Mouse (Mus musculus) embryonic facial prominence, embryonic 13.5 days (tissue): ENCODE results near the gene C1qbp. TPM values are rescaled to one million over a fixed set of nuclear protein-coding genes. Genes with fewer than 3 reads are reported as not detected.

Source experiments
- ATAC-seq: fragments of 200-750 bp; cut with Nextera tagmentation; 2 replicates; pipeline ENCODE4 v1.8.0; 2017; ENCODE audit warnings: low read depth; ENCODE audit not compliant: insufficient number of reproducible peaks, insufficient read depth, low FRiP score, low TSS enrichment
- H3K27ac ChIP-seq: fragments of 300-500 bp; sonication (generic); 2 replicates; pipeline ENCODE4 v1.5.1; 2015; ENCODE audit warnings: moderate library complexity, mild to moderate bottlenecking, inconsistent platforms
- H3K27me3 ChIP-seq: fragments of 300-500 bp; sonication (generic); 2 replicates; pipeline ENCODE4 v1.6.1; 2015; ENCODE audit warnings: mild to moderate bottlenecking, inconsistent platforms
- H3K36me3 ChIP-seq: fragments of 300-500 bp; sonication (generic); 2 replicates; pipeline ENCODE4 v1.6.1; 2015; ENCODE audit warnings: mild to moderate bottlenecking, inconsistent platforms
- H3K4me1 ChIP-seq: fragments of 300-500 bp; sonication (generic); 2 replicates; pipeline ENCODE4 v1.6.1; 2015; ENCODE audit warnings: inconsistent platforms
- H3K4me2 ChIP-seq: fragments of 300-500 bp; sonication (generic); 2 replicates; pipeline ENCODE4 v1.6.1; 2015; ENCODE audit warnings: moderate library complexity, mild to moderate bottlenecking, inconsistent platforms
- H3K4me3 ChIP-seq: fragments of 300-500 bp; sonication (generic); 2 replicates; pipeline ENCODE4 v1.5.1; 2015; ENCODE audit warnings: mild to moderate bottlenecking, inconsistent platforms
- H3K9ac ChIP-seq: fragments of 300-500 bp; sonication (generic); 2 replicates; pipeline ENCODE4 v1.6.1; 2015; ENCODE audit warnings: mild to moderate bottlenecking, inconsistent platforms
- H3K9me3 ChIP-seq: fragments of 300-500 bp; sonication (generic); 2 replicates; pipeline ENCODE4 v1.6.1; 2016; ENCODE audit warnings: inconsistent platforms
- WGBS: fragments of 180-500 bp; shearing (Covaris S2); methylation state at CpG from one replicate; pipeline ENCODE4 v1.1.7; 2015; ENCODE audit warnings: mixed read lengths; 5-methylcytosine and 5-hydroxymethylcytosine counted together
- polyA plus RNA-seq: library from polyadenylated mRNA; unstranded; fragments of >200 nt; fragmentation: Nextera tagmentation; extraction: Ambion mirVana; gene quantifications from 2 replicates; pipeline ENCODE4 v1.2.1, GENCODE M21; 2015

Gene C1qbp
- polyA plus RNA-seq, 1 experiment from 2014 or later, result 254 TPM

GRCm38 (mm10) chr11:70972586-70972985, 10.2 kb downstream of the C1qbp start:
- Histone ChIP-seq H3K36me3 (peaks cover 49% of the 10 kb centered on the region), H3K4me3 (no peak overlapping the region), H3K27ac (no peak overlapping the region), H3K9ac (no peak overlapping the region), H3K4me2 (no peak overlapping the region), H3K27me3 (no peaks in the 10 kb centered on the region), H3K9me3 (no peaks in the 10 kb centered on the region), H3K4me1 (peaks cover 13% of the 10 kb centered on the region)
- no peak for ATAC-seq
- 65% methylated on average over 1 of the region's 1 CpGs for WGBS

- 16% methylated on average over 24 of the region's 24 CpGs for WGBS
- peak overlapping the region; percentile 92 for H3K4me3 ChIP-seq
- no peaks in the 10 kb centered on the region for H3K9me3 ChIP-seq
- peak overlapping the region; percentile 92 for H3K27ac ChIP-seq
- H3K36me3 ChIP-seq, result peaks cover 42% of the 10 kb centered on the region
- H3K9ac ChIP-seq, result peak overlapping the region; percentile 76
- H3K4me1 ChIP-seq, result peaks cover 13% of the 10 kb centered on the region
- H3K27me3 ChIP-seq, result no peaks in the 10 kb centered on the region
- ATAC-seq, result no peak
- H3K4me2 ChIP-seq, result peak overlapping the region; percentile 74
These were observed 12.0 kb downstream of the C1qbp start for GRCm38 (mm10) chr11:70970560-70971540.

DNA sequence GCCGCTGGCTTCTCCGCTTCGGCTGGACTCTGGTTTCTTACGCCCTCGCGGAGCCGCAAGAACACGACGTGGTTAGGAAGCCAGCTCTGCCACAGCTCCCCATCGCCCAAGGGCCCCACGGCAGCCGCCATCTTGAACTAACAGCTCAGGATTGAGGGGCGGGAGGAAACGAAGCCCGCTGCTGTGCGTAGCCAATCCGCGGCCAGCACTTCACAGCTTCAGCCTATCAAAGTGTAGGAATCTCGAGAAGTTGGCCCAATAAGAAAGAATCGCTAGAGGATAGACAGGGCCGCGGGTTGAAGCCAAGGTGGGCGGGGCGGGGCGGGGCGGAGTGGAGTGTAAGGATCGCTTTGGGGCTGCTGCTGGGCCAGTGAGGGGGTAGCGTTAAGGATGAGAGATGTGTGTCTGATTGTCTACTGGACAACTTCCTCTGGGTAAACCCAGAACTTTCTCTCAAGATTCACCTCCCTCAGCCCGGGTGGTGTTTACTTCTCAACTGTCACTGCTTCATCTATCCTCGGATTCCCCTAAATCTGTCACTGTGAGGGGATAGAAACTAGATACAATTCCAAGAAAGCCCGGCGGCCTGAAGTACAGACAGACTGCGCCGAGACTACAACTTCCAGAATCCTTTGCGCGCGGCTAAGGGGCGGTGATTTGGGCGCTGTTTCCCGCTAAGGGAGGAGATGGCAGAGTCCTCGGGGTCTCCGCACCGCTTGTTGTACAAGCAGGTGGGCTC, 12.8 kb downstream of the C1qbp start, which contains the start of the genes Nup88 and Rpain:
Nup88 (minus strand) TSS at position 153 of the 739 bp plus-strand sequence.
Rpain (plus strand) TSS at position 393 of the 739 bp plus-strand sequence.
- no peaks in the 10 kb centered on the region for H3K27me3 ChIP-seq
- H3K4me2 ChIP-seq, result peak within 1 kb of the TSS; percentile 78
- no peaks in the 10 kb centered on the region for H3K9me3 ChIP-seq
- under 1% methylated on average over 43 of the region's 43 CpGs for WGBS
- ATAC-seq, result peak; percentile 96
- peak within 1 kb of the TSS; percentile 92 for H3K27ac ChIP-seq
- H3K36me3 ChIP-seq, result peaks cover 43% of the 10 kb centered on the region
- H3K9ac ChIP-seq, result peak within 1 kb of the TSS; percentile 95
- peaks cover 13% of the 10 kb centered on the region for H3K4me1 ChIP-seq
- peak within 1 kb of the TSS; percentile 92 for H3K4me3 ChIP-seq

DNA sequence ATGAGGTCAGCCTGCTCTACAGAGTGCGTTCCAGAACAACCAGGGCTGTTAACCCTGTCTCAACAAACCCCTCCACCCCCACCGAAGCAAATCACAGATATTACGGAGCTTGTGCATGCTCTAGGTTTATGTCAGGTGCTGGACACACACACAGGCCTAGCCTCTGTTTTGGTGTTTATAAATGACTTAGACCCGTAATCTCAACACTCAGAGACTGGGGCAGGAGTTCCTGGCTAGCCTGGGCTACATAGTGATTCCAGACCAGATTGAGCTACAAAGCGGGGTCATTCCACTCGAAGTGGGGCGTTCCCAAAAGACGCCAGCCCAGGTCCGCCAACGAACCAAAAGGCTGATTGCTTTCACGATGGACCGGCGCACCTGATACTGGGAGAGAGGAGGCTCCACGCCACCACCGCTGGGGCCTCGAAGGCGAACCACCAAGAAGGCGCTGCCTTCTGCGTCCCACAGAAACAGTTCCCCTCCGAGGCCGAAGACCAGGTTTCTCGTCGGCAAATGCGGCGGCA, 13.5 kb downstream of the C1qbp start:
- Histone ChIP-seq H3K4me1 (peaks cover 13% of the 10 kb centered on the region), H3K4me2 (peak overlapping the region; percentile 78), H3K36me3 (peaks cover 43% of the 10 kb centered on the region), H3K27ac (peak overlapping the region; percentile 92), H3K9me3 (no peaks in the 10 kb centered on the region), H3K4me3 (peak overlapping the region; percentile 92), H3K9ac (peak overlapping the region; percentile 95), H3K27me3 (no peaks in the 10 kb centered on the region)
- under 1% methylated on average over 25 of the region's 25 CpGs for WGBS
- ATAC-seq, result no peak

- WGBS, result 75% methylated on average over 4 of the region's 4 CpGs
- no peak overlapping the region for H3K4me3 ChIP-seq
- peaks cover 71% of the 10 kb centered on the region for H3K36me3 ChIP-seq
- no peaks in the 10 kb centered on the region for H3K9me3 ChIP-seq
- no peak for ATAC-seq
- no peak overlapping the region for H3K27ac ChIP-seq
- H3K4me2 ChIP-seq, result no peak overlapping the region
- peaks cover 9% of the 10 kb centered on the region for H3K4me1 ChIP-seq
- H3K9ac ChIP-seq, result no peak overlapping the region
- no peaks in the 10 kb centered on the region for H3K27me3 ChIP-seq
These were observed 18.5 kb downstream of the C1qbp start for GRCm38 (mm10) chr11:70964222-70964907.

GRCm38 (mm10) chr11:70960786-70961554, 21.9 kb downstream of the C1qbp start:
- H3K9ac ChIP-seq, result no peak overlapping the region
- no peaks in the 10 kb centered on the region for H3K9me3 ChIP-seq
- H3K27ac ChIP-seq, result no peak overlapping the region
- H3K27me3 ChIP-seq, result no peaks in the 10 kb centered on the region
- H3K4me1 ChIP-seq, result no peaks in the 10 kb centered on the region
- H3K36me3 ChIP-seq, result peaks cover 91% of the 10 kb centered on the region
- WGBS, result 87% methylated on average over 5 of the region's 5 CpGs
- no peak overlapping the region for H3K4me2 ChIP-seq
- ATAC-seq, result no peak
- no peak overlapping the region for H3K4me3 ChIP-seq

- H3K4me1 ChIP-seq, result no peaks in the 10 kb centered on the region
- peaks cover 93% of the 10 kb centered on the region for H3K36me3 ChIP-seq
- no peaks in the 10 kb centered on the region for H3K27me3 ChIP-seq
- 91% methylated on average over 4 of the region's 4 CpGs for WGBS
- no peak overlapping the region for H3K4me2 ChIP-seq
- ATAC-seq, result no peak
- H3K9ac ChIP-seq, result no peak overlapping the region
- H3K27ac ChIP-seq, result no peak overlapping the region
- no peaks in the 10 kb centered on the region for H3K9me3 ChIP-seq
- no peak overlapping the region for H3K4me3 ChIP-seq
These were observed 28.1 kb downstream of the C1qbp start for GRCm38 (mm10) chr11:70954711-70955110.

- ATAC-seq, result no peak
- Histone ChIP-seq H3K9me3 (no peaks in the 10 kb centered on the region), H3K27me3 (no peaks in the 10 kb centered on the region), H3K9ac (no peak overlapping the region), H3K36me3 (peaks cover 92% of the 10 kb centered on the region), H3K4me3 (no peak overlapping the region), H3K4me1 (no peaks in the 10 kb centered on the region), H3K4me2 (no peak overlapping the region), H3K27ac (no peak overlapping the region)
- WGBS, result 93% methylated on average over 4 of the region's 4 CpGs
These were observed 37.6 kb downstream of the C1qbp start for GRCm38 (mm10) chr11:70944935-70945817.

GRCm38 (mm10) chr11:70943651-70944050, 39.2 kb downstream of the C1qbp start:
- H3K4me2 ChIP-seq, result no peak overlapping the region
- peaks cover 92% of the 10 kb centered on the region for H3K36me3 ChIP-seq
- no peaks in the 10 kb centered on the region for H3K27me3 ChIP-seq
- no peak overlapping the region for H3K4me3 ChIP-seq
- no peak overlapping the region for H3K27ac ChIP-seq
- H3K4me1 ChIP-seq, result no peaks in the 10 kb centered on the region
- no peak for ATAC-seq
- H3K9ac ChIP-seq, result no peak overlapping the region
- WGBS, result 90% methylated on average over 7 of the region's 7 CpGs
- no peaks in the 10 kb centered on the region for H3K9me3 ChIP-seq

- WGBS, result 84% methylated on average over 1 of the region's 1 CpGs
- peaks cover 91% of the 10 kb centered on the region for H3K36me3 ChIP-seq
These were observed 40.2 kb downstream of the C1qbp start for GRCm38 (mm10) chr11:70942596-70942995.

More at GRCm38 (mm10) chr11:70942596-70942995, 40.2 kb downstream of the C1qbp start:
- Histone ChIP-seq H3K27ac (no peak overlapping the region), H3K27me3 (no peaks in the 10 kb centered on the region), H3K4me2 (no peak overlapping the region), H3K9me3 (no peaks in the 10 kb centered on the region), H3K4me1 (no peaks in the 10 kb centered on the region), H3K4me3 (no peak overlapping the region), H3K9ac (no peak overlapping the region)
- ATAC-seq, result no peak
